Mouse (Mus musculus) cerebral cortex, adult 2 months (tissue): Measurements from ENCODE around the gene Nudcd3.

Experiments
- WGBS: fragments of 180-500 bp; shearing (Covaris S2); methylation state at CpG from one replicate; pipeline ENCODE4 v1.1.7; 2018; 5-methylcytosine and 5-hydroxymethylcytosine counted together

The Nudcd3 gene

GRCm38 (mm10) chr11:6200087-6200569, at the start of gene Nudcd3:
Gene Nudcd3, minus strand, starts transcription at chr11:6200415.
- WGBS, result under 1% methylated on average over 39 of the region's 39 CpGs

GRCm38 (mm10) chr11:6244707-6245106, 44.5 kb upstream of the Nudcd3 start:
- WGBS, result 60% methylated on average over 19 of the region's 19 CpGs

- WGBS, result 89% methylated on average over 4 of the region's 4 CpGs
Observed at GRCm38 (mm10) chr11:6233025-6233424, 32.8 kb upstream of the Nudcd3 start.

GRCm38 (mm10) chr11:6230012-6230411, 29.8 kb upstream of the Nudcd3 start, which contains the start of gene Npc1l1:
Gene Npc1l1, minus strand, starts transcription at chr11:6230143.
- WGBS, result 87% methylated on average over 7 of the region's 7 CpGs

- WGBS, result 53% methylated on average over 14 of the region's 14 CpGs
Observed at GRCm38 (mm10) chr11:6224541-6225229, 24.5 kb upstream of the Nudcd3 start.

- 90% methylated on average over 10 of the region's 10 CpGs for WGBS
Observed at GRCm38 (mm10) chr11:6222187-6222586, 22.0 kb upstream of the Nudcd3 start.

- WGBS, result 55% methylated on average over 6 of the region's 6 CpGs
Observed at GRCm38 (mm10) chr11:6219967-6220366, 19.8 kb upstream of the Nudcd3 start.

GRCm38 (mm10) chr11:6218189-6218896, 18.1 kb upstream of the Nudcd3 start:
- 82% methylated on average over 11 of the region's 11 CpGs for WGBS

GRCm38 (mm10) chr11:6216834-6217233, 16.6 kb upstream of the Nudcd3 start:
- WGBS, result 49% methylated on average over 3 of the region's 3 CpGs

- 90% methylated on average over 1 of the region's 1 CpGs for WGBS
Observed at GRCm38 (mm10) chr11:6208158-6208557, 7.9 kb upstream of the Nudcd3 start.

- 79% methylated on average over 2 of the region's 2 CpGs for WGBS
Observed at GRCm38 (mm10) chr11:6207090-6207489, 6.9 kb upstream of the Nudcd3 start.

- whole genome bisulfite sequencing, result 20% methylated on average over 9 of the region's 9 CpGs
Observed at GRCm38 (mm10) chr11:6200570-6200969, 355 bp upstream of the Nudcd3 start.

- 1% methylated on average over 35 of the region's 35 CpGs for WGBS
Observed at GRCm38 (mm10) chr11:6199410-6200086, 667 bp downstream of the Nudcd3 start, which contains the start of gene A730071L15Rik. Gene A730071L15Rik, plus strand, starts transcription at chr11:6200029.

- WGBS, result 85% methylated on average over 4 of the region's 4 CpGs
Observed at GRCm38 (mm10) chr11:6198449-6198848, 1.8 kb downstream of the Nudcd3 start.

- WGBS, result 84% methylated on average over 8 of the region's 8 CpGs
Observed at GRCm38 (mm10) chr11:6196780-6197179, 3.4 kb downstream of the Nudcd3 start.

- WGBS, result 0% methylated on average over 2 of the region's 2 CpGs
Observed at GRCm38 (mm10) chr11:6187878-6188277, 12.3 kb downstream of the Nudcd3 start.

GRCm38 (mm10) chr11:6187399-6187798, 12.8 kb downstream of the Nudcd3 start:
- WGBS, result 79% methylated on average over 3 of the region's 3 CpGs

GRCm38 (mm10) chr11:6184202-6184935, 15.8 kb downstream of the Nudcd3 start:
- 41% methylated on average over 11 of the region's 11 CpGs for WGBS

- 42% methylated on average over 2 of the region's 2 CpGs for WGBS
Observed at GRCm38 (mm10) chr11:6183246-6183645, 17.0 kb downstream of the Nudcd3 start.

- 71% methylated on average over 6 of the region's 6 CpGs for WGBS
Observed at GRCm38 (mm10) chr11:6180811-6181399, 19.3 kb downstream of the Nudcd3 start.

GRCm38 (mm10) chr11:6179194-6179593, 21.0 kb downstream of the Nudcd3 start:
- 11% methylated on average over 8 of the region's 8 CpGs for WGBS
